In the genomic region with DNA sequence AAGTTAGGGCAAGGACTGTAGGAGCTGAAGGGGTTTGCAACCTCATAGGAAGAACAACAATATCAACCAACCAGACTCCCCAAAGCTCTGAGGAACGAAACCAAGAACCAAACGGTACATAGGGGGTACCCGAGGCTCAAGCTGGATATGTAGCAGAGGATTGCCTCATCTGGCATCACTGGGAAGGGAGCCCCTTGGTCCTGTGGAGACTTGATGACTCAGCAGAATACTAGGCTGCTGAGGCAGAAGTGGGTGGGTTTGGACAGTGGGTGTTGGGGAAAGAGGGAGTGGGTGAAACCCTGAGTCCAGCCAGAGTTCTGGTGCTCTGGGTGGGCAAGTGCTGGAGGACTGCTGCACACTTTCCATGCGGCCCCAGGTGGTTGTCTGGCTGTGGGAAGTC, we compare ENCODE assay signal across 28 mouse cellular contexts. TPM values are rescaled to one million over a fixed set of nuclear protein-coding genes. Genes with fewer than 3 reads are reported as not detected.
"Had no signal": no experiment of that assay in that cellular context is flagged by ENCODE, and none has a peak within 500 bp of the region (broad histone marks: within the 10 kb centered on the region; RNA-seq: fewer than 3 reads in every experiment).

No protein-coding gene starts in this region.

- H3K4me1 ChIP-seq: lung, embryonic 15.5 days; megakaryocyte, embryonic 14.5 days; midbrain, embryonic 13.5 days; midbrain, embryonic 15.5 days; neural tube, embryonic 13.5 days had no signal

- DNase-seq: liver, postnatal 0 days; lung, adult 2 months; lung, postnatal 14 days; lung, postnatal 36 days; retina, postnatal 1 day; right cerebral cortex, adult 18-20 months; right cerebral cortex, postnatal 25 days; right cerebral cortex, postnatal 4 days; spleen, adult 18-20 months; thymus, adult 18-20 months; thymus, postnatal 14 days; thymus, postnatal 36 days had no signal

- H3K9me3 ChIP-seq: lung, embryonic 15.5 days; midbrain, embryonic 13.5 days; midbrain, embryonic 15.5 days; neural tube, embryonic 13.5 days; neural tube, embryonic 15.5 days had no signal

- H3K36me3 ChIP-seq: lung, embryonic 15.5 days; midbrain, embryonic 13.5 days; midbrain, embryonic 15.5 days; neural tube, embryonic 13.5 days; neural tube, embryonic 15.5 days had no signal

- H3K9ac ChIP-seq: liver, postnatal 0 days; lung, embryonic 15.5 days; midbrain, embryonic 13.5 days; midbrain, embryonic 15.5 days; neural tube, embryonic 13.5 days; neural tube, embryonic 15.5 days had no signal

- H3K4me3 ChIP-seq: lung, embryonic 15.5 days; megakaryocyte, embryonic 14.5 days; midbrain, embryonic 13.5 days; midbrain, embryonic 15.5 days; myocyte; neural tube, embryonic 13.5 days; neural tube, embryonic 15.5 days had no signal

- ATAC-seq: liver, postnatal 0 days; lung, postnatal 0 days; midbrain, embryonic 13.5 days; midbrain, embryonic 15.5 days had no signal

- H3K27me3 ChIP-seq: megakaryocyte, embryonic 14.5 days; midbrain, embryonic 13.5 days; midbrain, embryonic 15.5 days; neural tube, embryonic 13.5 days; neural tube, embryonic 15.5 days had no signal

- H3K4me2 ChIP-seq: lung, embryonic 15.5 days; midbrain, embryonic 11.5 days; midbrain, embryonic 13.5 days; midbrain, embryonic 15.5 days; neural tube, embryonic 13.5 days; neural tube, embryonic 15.5 days had no signal

- H3K27ac ChIP-seq: lung, embryonic 15.5 days; macrophage; midbrain, embryonic 13.5 days; midbrain, embryonic 15.5 days; neural tube, embryonic 13.5 days; neural tube, embryonic 15.5 days had no signal

RNA-seq across cellular contexts. Expression of a gene that starts 47.2 kb away (rescaled TPM):
- total RNA-seq: megakaryocyte progenitor cell, adult 5-6 weeks had no signal
- polyA plus RNA-seq: liver, postnatal 0 days; lung, adult 2 months; lung, embryonic 15.5 days; lung, postnatal 0 days; macrophage; midbrain, embryonic 11.5 days; midbrain, embryonic 13.5 days; midbrain, embryonic 15.5 days; myocyte; neural tube, embryonic 11.5 days; neural tube, embryonic 13.5 days; neural tube, embryonic 15.5 days; small intestine, adult 2 months; stomach, embryonic 14.5 days; stomach, embryonic 16.5 days; thymus, postnatal 0 days had no signal
